Mouse (Mus musculus) spleen, postnatal 36 days (tissue): ENCODE measurements at regions not wholly inside any gene's neighbourhood (a gene's known extent, or its start where the extent isn't known, plus 50 kb on each side); places are given as distances from the start of the nearest gene placed in this dataset.

Source experiments
- DNase-seq, 2 experiments: peaks; one replicate each; pipeline ENCODE4 v3.0.0; 2022; ENCODE audit warnings: low spot score in 2 of 2, mixed read lengths in 1 of 2

DNA sequence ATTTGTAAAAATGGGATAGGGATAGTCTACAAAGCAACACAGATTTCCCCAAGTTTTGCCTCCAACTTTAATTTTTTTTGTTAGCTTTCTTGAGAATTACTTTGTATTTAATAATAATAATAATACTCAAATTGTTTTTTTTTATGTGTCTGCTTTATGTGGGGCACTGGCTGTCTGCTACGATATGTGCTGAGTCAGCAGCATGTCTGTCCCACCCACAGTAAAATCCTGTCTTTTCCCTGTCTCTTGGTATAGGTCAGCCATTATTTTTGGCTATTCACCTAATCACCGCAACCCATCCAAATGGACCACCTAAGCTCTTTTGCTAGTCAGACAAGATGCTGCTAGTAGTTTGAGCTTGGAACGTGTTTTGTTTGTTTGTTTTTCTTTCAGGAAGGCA is 473.0 kb downstream of the Hs3st4 start:
- no peak for DNase-seq

GRCm38 (mm10) chr7:124487326-124487725 is 504.7 kb downstream of the Hs3st4 start:
- no peak for DNase-seq

GRCm38 (mm10) chr7:124491109-124491793 is 508.6 kb downstream of the Hs3st4 start:
- DNase-seq = no peak

DNA sequence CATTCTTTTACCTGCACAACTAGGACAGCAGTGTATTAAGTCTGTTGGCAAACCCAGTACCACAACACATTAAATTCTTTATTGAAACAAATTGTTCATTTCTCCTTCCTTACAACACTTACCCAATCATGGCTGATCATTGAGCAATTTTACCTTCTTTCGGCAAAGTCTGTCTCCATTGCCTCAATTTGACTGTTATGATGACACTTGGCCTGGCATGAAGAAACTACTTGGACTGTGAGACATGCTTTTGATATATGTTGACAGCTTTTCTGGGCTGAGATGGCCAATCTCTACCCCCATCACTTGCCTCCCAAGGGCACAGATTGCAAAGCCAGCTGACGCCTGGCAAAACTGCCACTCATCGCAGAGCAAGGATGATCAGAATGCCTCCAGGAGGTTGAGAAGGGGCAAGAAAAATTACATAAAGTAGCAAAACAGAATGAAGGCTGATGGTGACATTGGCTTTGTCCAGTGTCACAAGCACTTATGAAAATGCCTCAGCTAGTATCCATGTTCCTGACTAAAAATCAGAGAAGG is 509.3 kb downstream of the Hs3st4 start:
- DNase-seq = no peak

- DNase-seq = no peak
These were observed 518.0 kb downstream of the Hs3st4 start for GRCm38 (mm10) chr7:124500636-124501035.

GRCm38 (mm10) chr7:124502760-124503159 is 520.1 kb downstream of the Hs3st4 start:
- DNase-seq = no peak

DNA sequence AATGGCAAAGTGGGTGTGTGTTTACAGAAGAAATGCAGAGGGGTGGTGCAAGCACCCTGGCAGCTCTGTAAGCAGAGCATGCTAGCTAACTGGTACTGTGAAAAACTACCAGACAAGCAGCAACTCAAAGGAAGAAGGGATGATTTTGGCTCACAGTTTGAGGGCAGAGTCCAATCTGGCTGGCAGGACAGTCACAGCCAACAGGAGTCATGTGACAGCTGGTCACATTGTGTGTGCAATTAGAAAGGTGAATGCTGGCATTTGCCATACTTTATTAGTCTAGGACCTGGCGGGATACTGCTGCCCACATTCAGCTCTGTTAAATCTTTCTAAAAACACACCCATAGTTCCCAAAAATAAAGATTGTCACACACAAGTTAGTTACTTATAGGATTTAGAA is 566.4 kb downstream of the Hs3st4 start:
- no peak for DNase-seq

- DNase-seq = no peak
These were observed 574.5 kb downstream of the Hs3st4 start for GRCm38 (mm10) chr7:124557213-124557612.

- no peak for DNase-seq
These were observed 588.1 kb downstream of the Hs3st4 start for GRCm38 (mm10) chr7:124570804-124571203.

DNA sequence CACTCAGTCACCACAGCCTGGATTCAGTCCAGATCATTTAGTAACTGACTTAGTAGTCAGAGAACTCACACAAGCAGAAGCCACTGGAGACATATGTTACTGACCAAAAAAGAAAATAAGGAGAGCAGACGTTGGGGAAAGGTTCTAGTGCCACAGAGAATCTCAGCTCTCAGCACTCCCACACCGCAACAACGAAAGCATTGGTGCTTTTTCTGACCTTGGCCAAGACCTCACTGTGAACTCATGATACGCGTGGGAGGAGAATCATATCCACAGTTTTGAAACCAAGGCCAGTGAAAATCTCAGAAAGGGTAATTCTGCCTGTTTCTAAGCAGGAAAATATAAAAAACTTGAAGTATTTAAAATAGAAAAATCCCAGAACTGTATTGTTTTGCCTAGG is 591.0 kb downstream of the Hs3st4 start:
- no peak for DNase-seq

DNA sequence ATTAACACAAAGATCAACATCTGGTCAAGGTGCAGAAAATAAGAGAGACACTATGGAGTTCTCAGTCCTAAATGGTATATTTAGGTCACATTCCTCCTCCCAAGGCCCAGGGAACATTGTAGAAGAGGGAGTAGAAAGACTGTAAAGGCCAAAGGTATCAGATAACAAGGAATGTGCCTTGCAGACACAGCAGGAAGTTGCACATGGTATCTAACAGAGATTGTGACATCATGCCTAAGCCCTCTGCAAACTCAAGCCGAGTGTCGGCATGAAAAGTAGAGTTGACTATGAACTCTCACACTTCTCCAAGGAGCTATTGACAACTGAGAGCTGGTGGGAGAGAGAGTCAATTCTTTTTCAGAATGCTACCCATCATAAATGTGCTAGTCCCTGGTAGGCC is 598.7 kb downstream of the Hs3st4 start:
- no peak for DNase-seq

DNA sequence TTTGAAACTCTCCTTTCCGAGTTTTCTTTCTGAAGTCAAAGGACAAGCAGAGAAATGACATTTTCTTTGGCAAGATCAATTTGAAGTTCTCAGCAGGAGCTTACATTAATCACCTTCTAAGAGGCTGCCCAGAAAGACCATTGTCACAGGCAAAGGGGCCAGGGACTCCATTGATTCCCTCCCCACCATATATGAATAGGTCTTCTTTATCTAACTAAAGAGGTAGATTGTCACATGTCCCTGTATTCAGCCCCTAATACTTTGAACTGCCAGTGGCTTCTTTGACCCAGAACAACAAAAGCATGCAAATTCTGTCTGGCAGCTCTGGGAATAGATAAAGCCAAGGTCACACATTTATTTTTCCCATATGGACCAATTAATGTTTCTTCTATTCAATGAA is 602.6 kb downstream of the Hs3st4 start:
- no peak for DNase-seq

DNA sequence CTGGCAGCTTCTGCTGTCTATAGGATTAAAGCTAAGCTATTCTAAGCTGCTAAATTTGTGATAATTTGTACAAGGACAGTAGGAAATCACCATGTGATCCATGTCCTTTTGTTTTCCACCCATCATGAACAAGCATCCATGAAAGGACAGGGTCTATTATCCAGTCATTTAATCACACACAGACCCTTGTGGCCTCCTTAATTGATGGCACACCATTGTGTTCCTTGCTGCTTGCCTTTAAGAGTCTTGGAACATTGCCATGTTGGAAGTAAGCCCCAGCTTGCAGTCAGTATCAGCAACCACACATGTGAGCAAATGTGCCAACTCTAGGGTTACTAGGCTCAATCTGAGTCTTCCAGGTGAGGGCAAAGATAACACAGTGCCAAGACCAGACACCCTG is 608.7 kb downstream of the Hs3st4 start:
- no peak for DNase-seq

GRCm38 (mm10) chr7:124593462-124593861 is 610.8 kb downstream of the Hs3st4 start:
- no peak for DNase-seq

DNA sequence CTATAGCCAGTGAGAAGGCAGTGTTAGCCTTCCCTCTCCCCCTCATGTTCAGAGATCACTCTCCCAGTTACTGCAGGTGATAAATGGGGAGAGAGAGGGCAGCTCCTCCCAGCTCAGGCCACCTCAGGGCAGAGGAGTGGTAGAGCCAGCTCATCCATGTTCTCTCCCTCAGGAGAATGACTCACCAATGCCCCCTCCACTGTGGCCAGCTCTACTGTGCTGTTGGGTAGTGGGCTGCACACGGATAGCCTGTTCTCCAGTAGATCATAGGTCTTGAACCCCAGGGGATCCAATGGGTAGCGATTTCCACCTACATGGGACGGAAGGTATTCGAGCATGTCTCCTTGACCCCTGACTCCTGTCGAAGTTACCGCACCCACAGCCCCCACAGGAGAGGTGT is 618.1 kb downstream of the Hs3st4 start:
- no peak for DNase-seq

- DNase-seq = no peak
These were observed 621.9 kb downstream of the Hs3st4 start for GRCm38 (mm10) chr7:124604581-124604980.

- no peak for DNase-seq
These were observed 623.3 kb downstream of the Hs3st4 start for GRCm38 (mm10) chr7:124605978-124606377.

- no peak for DNase-seq
These were observed 624.4 kb downstream of the Hs3st4 start for GRCm38 (mm10) chr7:124607061-124607460.

- DNase-seq = no peak
These were observed 627.8 kb downstream of the Hs3st4 start for GRCm38 (mm10) chr7:124610437-124610836.

- no peak for DNase-seq
These were observed 664.5 kb downstream of the Hs3st4 start for GRCm38 (mm10) chr7:124647131-124647530.

DNA sequence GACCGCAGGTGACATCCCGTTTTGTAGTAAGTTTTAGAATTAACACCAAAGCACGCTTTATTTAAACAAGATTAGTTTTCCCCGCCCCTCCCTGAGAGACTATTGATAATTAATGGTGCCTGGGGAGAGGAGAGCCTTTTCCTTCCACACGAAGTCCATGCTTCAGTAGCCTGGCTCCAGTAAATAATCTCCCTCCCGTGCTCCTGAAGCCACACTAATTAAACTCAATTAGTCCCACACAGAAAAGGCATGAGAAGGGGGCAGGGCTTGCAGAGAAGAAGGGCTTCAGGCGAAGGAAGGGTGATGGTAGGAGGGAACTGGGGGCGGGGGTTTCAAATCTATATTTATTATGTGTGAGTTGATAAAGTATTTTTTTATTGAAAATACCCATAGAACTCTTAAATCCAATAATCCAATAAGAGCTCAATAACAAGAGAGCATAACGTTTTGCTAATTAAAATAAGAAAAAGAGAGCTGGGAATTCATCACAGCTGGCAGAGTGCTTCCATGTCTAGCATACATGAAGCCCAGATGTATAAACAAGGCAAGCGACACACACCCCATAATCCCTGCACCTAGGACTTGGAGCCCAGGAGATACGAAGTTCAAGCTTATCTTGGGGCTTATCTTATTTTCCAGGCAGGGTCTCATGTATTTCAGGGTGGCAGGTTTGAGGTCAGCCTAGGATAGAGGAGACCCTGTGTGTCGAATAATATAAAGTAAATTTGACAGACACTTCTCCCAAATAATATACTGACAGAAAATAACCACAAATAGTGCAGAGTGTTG is 684.7 kb downstream of the Hs3st4 start:
- DNase-seq = no peak

GRCm38 (mm10) chr7:124668058-124668457 is 685.4 kb downstream of the Hs3st4 start:
- DNase-seq = no peak

- no peak for DNase-seq
These were observed 687.8 kb downstream of the Hs3st4 start for GRCm38 (mm10) chr7:124670477-124670876.
